Mouse (Mus musculus) ES-E14 (cell line): ENCODE measurements around the gene Hist1h2ak. TPM values are rescaled to one million over a fixed set of nuclear protein-coding genes. Genes with fewer than 3 reads are reported as not detected.
A peak's percentile ranks its signal among the peaks of the same experiment; 100 is the strongest.
"Not testable (repeated sequence)": the region's sequence is repeated elsewhere in the genome, so short reads cannot be mapped to it uniquely, and the experiment has no call there.

Experiments used
- DNase-seq: peaks from one replicate; pipeline ENCODE4 v3.0.0-alpha.2; 2013; ENCODE audit warnings: low read depth, low spot score
- H3K27ac ChIP-seq: 2 replicates; pipeline ENCODE4 v1.5.1; 2012; ENCODE audit warnings: low read depth, mild to moderate bottlenecking, low read length, moderate library complexity, mixed read lengths; ENCODE audit not compliant: poor library complexity, insufficient read depth, severe bottlenecking
- H3K36me3 ChIP-seq: 2 replicates; pipeline ENCODE4 v1.6.1; 2012; ENCODE audit warnings: mild to moderate bottlenecking, low read length, moderate library complexity, mixed read lengths; ENCODE audit not compliant: control insufficient read depth, poor library complexity, insufficient read depth, severe bottlenecking
- H3K4me1 ChIP-seq, 2 experiments: fragments of 150-350 bp in 1 of 2; sonication (generic) in 1 of 2; 2 replicates each; pipeline ENCODE4 v1.6.1; 2012; ENCODE audit warnings: low read length in 2 of 2, mild to moderate bottlenecking in 1 of 2, mixed read lengths in 1 of 2; ENCODE audit not compliant: control insufficient read depth in 2 of 2, insufficient read depth in 2 of 2, poor library complexity in 1 of 2
- H3K4me3 ChIP-seq, 2 experiments: fragments of 150-350 bp in 1 of 2; sonication (generic) in 1 of 2; 2 replicates each; pipeline ENCODE4 v1.5.1; 2012; ENCODE audit warnings: low read length in 2 of 2, low read depth in 1 of 2, mild to moderate bottlenecking in 1 of 2, mixed read lengths in 1 of 2; ENCODE audit not compliant: insufficient read depth in 1 of 2, poor library complexity in 1 of 2, severe bottlenecking in 1 of 2
- H3K9ac ChIP-seq: 2 replicates; pipeline ENCODE4 v1.6.1; 2012; ENCODE audit warnings: low read depth, mild to moderate bottlenecking, low read length, mixed read lengths; ENCODE audit not compliant: poor library complexity, insufficient read depth, severe bottlenecking
- H3K9me3 ChIP-seq: fragments of 150-350 bp; sonication (generic); 2 replicates; pipeline ENCODE4 v1.6.1; 2012; ENCODE audit warnings: low read depth, mild to moderate bottlenecking, low read length; ENCODE audit not compliant: control insufficient read depth, insufficient read depth
- CHD2 ChIP-seq: IDR thresholded peaks from 2 replicates; pipeline ENCODE4 v1.6.1; 2014; ENCODE audit warnings: mild to moderate bottlenecking, low read depth, low read length, inconsistent platforms
- HCFC1 ChIP-seq: IDR thresholded peaks from 2 replicates; pipeline ENCODE4 v1.6.1; 2012; ENCODE audit warnings: low read length, inconsistent platforms, borderline replicate concordance; ENCODE audit not compliant: insufficient read depth
- MAFK ChIP-seq: IDR thresholded peaks from 2 replicates; pipeline ENCODE4 v1.6.1; 2014; ENCODE audit warnings: mild to moderate bottlenecking, low read depth, low read length, inconsistent platforms; ENCODE audit not compliant: insufficient read depth
- ZC3H11A ChIP-seq: IDR thresholded peaks from 2 replicates; pipeline ENCODE4 v1.6.1; 2012; ENCODE audit warnings: low read depth, mild to moderate bottlenecking, inconsistent platforms, low read length, borderline replicate concordance
- ZNF384 ChIP-seq: IDR thresholded peaks from 2 replicates; pipeline ENCODE4 v1.6.1; 2012; ENCODE audit warnings: low read depth, low read length, inconsistent platforms
- in situ Hi-C, 2 experiments: fragments of 600-800 bp; cut with MboI; formaldehyde crosslinking; loops; one replicate each; pipeline ENCODE4 v1.15.1; 2025; ENCODE audit warnings: low sequenced_read_pairs in 2 of 2, inconsistent platforms in 1 of 2; ENCODE audit not compliant: unreplicated experiment in 2 of 2
- total RNA-seq: library from RNA; depleted of rRNA; stranded (reverse); fragments of 300-350 nt; gene quantifications from 2 replicates; pipeline ENCODE4 v1.2.3, GENCODE M21; 2012

Hist1h2ak gene
- total RNA-seq, 1 experiment = 1,029 TPM

GRCm38 (mm10) chr13:21750159-21751017, 3.2 kb downstream of the Hist1h2ak start, which contains the start of gene Hist1h4k:
Gene Hist1h4k, minus strand, starts transcription at chr13:21750505.
- H3K9me3 ChIP-seq, in situ Hi-C loops, H3K4me1 ChIP-seq, H3K36me3 ChIP-seq: not testable (repeated sequence)
- TF ChIP-seq HCFC1 = peak; percentile 59; the same call in 1 of the 2 replicates
- peak within 1 kb of the TSS; percentile 91 for H3K27ac ChIP-seq
- peak within 1 kb of the TSS; percentile 67 to 69 for H3K4me3 ChIP-seq
- H3K9ac ChIP-seq = peak within 1 kb of the TSS; percentile 85
- peak; percentile 95 for DNase-seq

DNA sequence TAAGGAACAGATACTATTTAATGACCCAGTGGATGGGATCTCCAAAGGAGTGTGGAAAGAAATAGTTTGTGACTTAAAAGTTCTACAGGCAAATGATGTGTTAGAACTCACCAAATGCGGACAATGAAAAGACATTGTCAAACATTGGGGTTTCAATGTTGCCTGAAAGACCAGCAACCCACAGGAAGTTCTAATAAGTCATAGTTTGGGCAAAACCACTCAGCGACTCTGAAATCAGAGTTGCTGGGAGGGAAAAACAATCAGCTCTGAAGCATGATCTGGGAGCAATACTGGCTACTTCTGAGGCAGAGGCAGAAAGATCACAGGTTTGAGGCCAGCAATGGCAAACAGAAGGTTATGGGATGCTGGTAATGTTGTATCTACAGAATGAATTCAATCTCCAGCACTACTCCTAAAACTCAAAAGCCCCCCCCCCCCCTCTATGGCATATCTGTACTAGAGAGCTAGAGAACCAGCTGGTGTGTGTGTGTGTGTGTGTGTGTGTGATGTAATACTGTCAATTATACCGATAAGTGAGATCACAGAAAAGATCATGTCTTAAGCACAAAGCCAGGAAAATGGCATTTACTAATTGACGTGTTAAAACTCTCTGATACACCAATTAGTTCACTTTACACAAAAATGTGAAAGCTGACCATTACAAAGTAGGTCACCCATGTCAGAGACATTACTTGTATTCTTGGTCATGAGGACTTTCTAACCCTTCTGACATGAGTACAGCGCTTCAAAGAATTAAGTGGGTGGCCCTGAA, 4.1 kb downstream of the Hist1h2ak start:
- H3K4me3 ChIP-seq = peak overlapping the region; percentile 67 to 69
- no peaks in the 10 kb centered on the region for H3K36me3 ChIP-seq
- no peak for DNase-seq
- peak overlapping the region; percentile 70; the same call in 1 of the 2 replicates for H3K27ac ChIP-seq
- H3K4me1 ChIP-seq = 0 out of 4 replicates have a peak, but pooled peaks cover 0 to 2% of the 10 kb centered on the region in 2 experiments
- in situ Hi-C loops = loop anchor here (25.0 kb wide), 2 partner anchors 288 to 1813 kb away; partner anchors contain the start of genes Hist1h1d (in 2 of the 2), Hist1h2ad (in 2 of the 2), Hist1h2ae (in 2 of the 2) and Hist1h2bf (in 2 of the 2)
- no peaks in the 10 kb centered on the region for H3K9me3 ChIP-seq
- H3K9ac ChIP-seq = peak overlapping the region; percentile 66
- no peak for TF ChIP-seq ZNF384
- TF ChIP-seq HCFC1 = no peak
- no peak for TF ChIP-seq ZC3H11A
- TF ChIP-seq CHD2 = no peak
- TF ChIP-seq MAFK = no peak

GRCm38 (mm10) chr13:21745006-21745405, 8.6 kb downstream of the Hist1h2ak start:
- no peak for DNase-seq
- in situ Hi-C loops = loop anchor here (25.0 kb wide), 2 partner anchors 292 to 1817 kb away; partner anchors contain the start of genes Hist1h1d (in 2 of the 2), Hist1h2ad (in 2 of the 2), Hist1h2ae (in 2 of the 2) and Hist1h2bf (in 2 of the 2)
- H3K27ac ChIP-seq = no peak overlapping the region

GRCm38 (mm10) chr13:21734906-21735767, 18.5 kb downstream of the Hist1h2ak start, which contains the start of gene Hist1h4j:
Gene Hist1h4j, plus strand, starts transcription at chr13:21735064.
- peak; percentile 87 for DNase-seq
- H3K4me3 ChIP-seq = peak within 1 kb of the TSS; percentile 72 to 78
- H3K9ac ChIP-seq = peak within 1 kb of the TSS; percentile 84
- H3K9me3 ChIP-seq, H3K4me1 ChIP-seq, H3K36me3 ChIP-seq: not testable (repeated sequence)
- H3K27ac ChIP-seq = peak within 1 kb of the TSS; percentile 91
- in situ Hi-C loops = loop anchor here (10.0 to 25.0 kb wide), 3 partner anchors 300 to 1827 kb away; partner anchors contain the start of genes Hist1h1d (in 2 of the 2), Hist1h2ad (in 2 of the 2), Hist1h2ae (in 2 of the 2) and Hist1h2ah (in 2 of the 2)

More at GRCm38 (mm10) chr13:21745006-21745405, 8.6 kb downstream of the Hist1h2ak start:
- H3K4me1 ChIP-seq = 0 out of 4 replicates have a peak, but pooled peaks cover 0 to 2% of the 10 kb centered on the region in 2 experiments
- H3K4me3 ChIP-seq = no peak overlapping the region
- no peak overlapping the region for H3K9ac ChIP-seq
- no peaks in the 10 kb centered on the region for H3K36me3 ChIP-seq
- no peaks in the 10 kb centered on the region for H3K9me3 ChIP-seq
- TF ChIP-seq HCFC1 = no peak
- TF ChIP-seq MAFK = no peak
